Mouse (Mus musculus) spleen, postnatal 4 days (tissue): ENCODE data around the gene Birc5.

Experiments used
- DNase-seq, 2 experiments: peaks; one replicate each; pipeline ENCODE4 v3.0.0; 2022; ENCODE audit warnings: low spot score in 2 of 2

The Birc5 gene

DNA sequence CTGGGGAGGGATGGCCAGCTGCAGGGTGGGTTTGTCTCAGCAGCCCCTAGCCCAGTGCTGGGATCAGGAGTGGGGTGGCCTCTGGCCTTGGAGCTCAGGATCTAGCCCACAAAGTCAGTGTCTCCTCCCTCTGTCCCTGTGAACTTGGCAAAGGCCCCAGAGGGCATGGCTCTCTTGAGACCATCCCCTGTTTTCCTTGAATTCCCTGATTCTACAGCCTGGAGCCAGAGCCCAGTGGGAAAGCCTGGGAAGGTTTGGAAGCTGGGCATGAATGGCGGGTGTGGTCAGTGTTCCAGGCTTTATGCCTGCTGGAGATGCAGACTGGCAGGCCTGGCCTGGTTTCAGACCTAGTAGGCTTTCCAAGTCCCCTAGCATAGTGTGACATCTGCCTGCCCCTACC is 33.2 kb downstream of the Birc5 start:
- no peak for DNase-seq

- no peak for DNase-seq
Measured at GRCm38 (mm10) chr11:117886000-117886399, 36.9 kb downstream of the Birc5 start.

- no peak for DNase-seq
Measured at GRCm38 (mm10) chr11:117888168-117888852, 39.3 kb downstream of the Birc5 start.

DNA sequence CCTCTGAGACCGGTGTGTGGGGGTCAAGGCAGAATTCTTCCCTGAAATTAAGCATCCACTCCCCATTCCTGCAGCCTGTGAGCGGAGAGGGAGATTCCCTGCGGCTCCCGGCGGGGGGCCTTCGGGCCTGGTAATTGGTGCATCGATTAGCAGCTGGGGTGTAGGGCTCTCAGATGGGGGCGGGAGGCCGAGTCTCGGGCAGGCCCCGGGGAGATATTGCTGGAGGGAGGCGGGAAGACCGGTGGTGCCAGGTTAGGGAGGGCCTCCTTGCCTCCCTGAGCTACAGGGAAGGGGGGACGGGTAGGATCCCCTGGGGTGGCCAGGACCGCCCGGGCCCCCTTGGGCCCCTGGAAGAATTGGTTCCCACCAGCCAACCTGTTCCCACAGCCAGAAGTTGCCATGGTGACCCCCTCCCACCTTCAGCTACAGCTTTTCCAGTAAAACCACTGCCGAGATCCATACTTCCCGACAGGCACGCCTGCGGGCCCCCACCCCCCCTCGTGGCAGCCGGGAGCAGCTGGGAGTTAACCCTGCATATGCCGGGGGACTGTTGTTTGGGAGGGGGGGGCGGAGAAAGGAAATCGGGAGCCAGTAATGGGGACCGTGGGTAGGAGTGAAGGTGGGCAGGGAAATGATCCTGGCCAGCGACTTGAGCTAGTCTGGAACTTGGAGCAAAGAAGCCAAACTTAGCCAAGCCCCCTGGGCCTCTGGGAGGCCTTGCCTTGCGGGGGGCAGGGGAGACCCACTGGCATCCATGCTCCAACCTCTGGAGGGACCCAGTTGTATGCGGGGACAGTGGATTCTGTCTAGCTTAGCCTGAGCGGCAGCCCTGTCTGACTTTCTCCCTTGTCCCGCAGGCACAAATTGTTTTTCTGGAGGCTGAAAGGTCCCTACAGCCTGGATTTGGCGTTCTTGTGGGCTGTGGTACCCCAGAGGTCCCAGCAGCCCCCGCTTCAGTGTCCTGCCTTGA is 40.1 kb downstream of the Birc5 start:
- DNase-seq = no peak

- no peak for DNase-seq
Measured at GRCm38 (mm10) chr11:117889887-117890340, 40.9 kb downstream of the Birc5 start.

GRCm38 (mm10) chr11:117890519-117891282 is 41.6 kb downstream of the Birc5 start:
- DNase-seq = no peak

- DNase-seq = no peak
Measured at GRCm38 (mm10) chr11:117891581-117892175, 42.6 kb downstream of the Birc5 start.

DNA sequence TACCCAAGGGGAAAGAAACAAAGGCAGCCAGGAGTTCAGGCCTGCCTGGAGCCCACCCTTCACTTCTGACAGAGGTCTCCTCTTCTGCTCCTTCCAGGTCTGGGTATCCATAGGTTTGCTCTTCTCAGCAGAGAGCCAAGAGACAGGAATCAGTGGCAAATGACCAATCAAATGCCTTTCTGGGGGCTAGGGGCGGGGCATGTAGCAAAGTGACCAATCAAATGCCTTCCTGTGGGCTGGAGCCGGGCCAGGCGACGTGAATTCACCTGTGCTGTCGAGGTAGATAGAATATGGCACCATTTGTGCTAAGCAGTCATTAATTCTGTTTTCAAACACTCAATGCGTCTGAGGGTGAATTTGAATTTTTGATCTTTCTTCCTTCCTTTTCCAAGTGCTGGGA is 43.1 kb downstream of the Birc5 start:
- peak in 1 of 2 experiments; percentile 46 for DNase-seq

- DNase-seq = no peak
Measured at GRCm38 (mm10) chr11:117894676-117895075, 45.6 kb downstream of the Birc5 start.

GRCm38 (mm10) chr11:117896533-117896932 is 47.5 kb downstream of the Birc5 start:
- DNase-seq = no peak

DNA sequence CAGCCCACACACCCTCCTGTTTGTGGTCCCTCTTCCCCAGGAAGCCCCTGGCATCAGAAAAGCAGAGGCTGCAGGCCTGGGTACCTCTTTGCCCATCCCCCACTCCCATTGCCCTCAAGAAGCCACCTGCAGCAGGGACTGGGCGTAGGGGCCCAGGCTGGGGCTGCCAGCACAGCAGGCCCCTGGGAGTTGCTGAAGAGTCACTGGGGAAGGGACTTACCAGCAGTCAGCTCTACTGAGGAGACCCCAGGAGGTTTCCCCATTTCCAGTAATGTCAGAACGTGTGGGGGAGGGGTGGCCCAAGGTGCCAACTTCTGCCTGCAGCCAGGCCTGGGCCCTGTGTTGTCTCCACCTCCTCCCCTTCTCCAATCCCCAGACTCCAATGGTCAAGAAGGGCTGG is 53.2 kb downstream of the Birc5 start:
- no peak for DNase-seq

DNA sequence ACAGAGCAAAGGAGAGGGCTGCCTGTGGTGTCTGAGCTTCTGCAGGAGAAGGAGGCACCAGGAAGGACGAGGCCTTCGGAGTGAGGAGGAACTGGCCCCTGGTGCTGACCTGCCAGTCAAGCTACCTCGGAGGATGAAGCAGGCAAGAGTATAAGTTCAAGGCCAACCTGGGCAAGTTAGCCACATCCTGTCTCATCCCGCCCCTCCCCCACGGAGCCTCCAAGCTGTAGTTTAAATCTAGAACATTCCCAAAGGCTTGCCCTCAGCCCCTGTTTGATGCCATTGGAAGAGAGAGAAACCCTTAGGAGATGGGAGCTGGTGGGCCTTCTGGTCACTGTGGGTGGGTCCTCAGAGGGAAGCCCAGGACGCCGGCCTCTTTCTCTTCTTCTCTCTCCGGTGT is 55.4 kb downstream of the Birc5 start:
- DNase-seq = no peak
